Mouse (Mus musculus) forebrain, embryonic 14.5 days (tissue): ENCODE measurements around the gene Rai1. TPM values are rescaled to one million over a fixed set of nuclear protein-coding genes. Genes with fewer than 3 reads are reported as not detected.

ENCODE experiments used
- ATAC-seq: fragments of 200-750 bp; cut with Nextera tagmentation; 2 replicates; pipeline ENCODE4 v1.8.0; 2017; ENCODE audit warnings: mild to moderate bottlenecking, moderate library complexity
- DNase-seq: peaks from one replicate; pipeline ENCODE4 v3.0.0-alpha.2; 2015; ENCODE audit warnings: low spot score
- H3K27ac ChIP-seq: fragments of 300-500 bp; sonication (generic); 2 replicates; pipeline ENCODE4 v1.5.1; 2014; ENCODE audit warnings: low read depth, mild to moderate bottlenecking, control low read depth, low read length, moderate library complexity
- H3K27me3 ChIP-seq: fragments of 300-500 bp; sonication (generic); replicated peaks from 2 replicates; pipeline ENCODE4 v1.6.1; 2014; ENCODE audit warnings: low read length, control low read depth, mixed read lengths; ENCODE audit not compliant: control insufficient read depth, insufficient read depth
- H3K36me3 ChIP-seq: fragments of 300-500 bp; sonication (generic); 2 replicates; pipeline ENCODE4 v1.6.1; 2014; ENCODE audit warnings: low read length, control low read depth; ENCODE audit not compliant: control insufficient read depth, insufficient read depth
- H3K4me1 ChIP-seq: fragments of 300-500 bp; sonication (generic); 2 replicates; pipeline ENCODE4 v1.6.1; 2014; ENCODE audit warnings: antibody characterized with exemption, low read length, control low read depth; ENCODE audit not compliant: control insufficient read depth, insufficient read depth
- H3K4me2 ChIP-seq: fragments of 300-500 bp; sonication (generic); 2 replicates; pipeline ENCODE4 v1.6.1; 2014; ENCODE audit warnings: mild to moderate bottlenecking, control low read depth, low read length
- H3K4me3 ChIP-seq: fragments of 300-500 bp; sonication (generic); 2 replicates; pipeline ENCODE4 v1.5.1; 2014; ENCODE audit warnings: low read depth, low read length, control low read depth
- H3K9ac ChIP-seq: fragments of 300-500 bp; sonication (generic); 2 replicates; pipeline ENCODE4 v1.6.1; 2014; ENCODE audit warnings: mild to moderate bottlenecking, low read length, control low read depth, moderate library complexity
- H3K9me3 ChIP-seq: fragments of 300-500 bp; sonication (generic); replicated peaks from 2 replicates; pipeline ENCODE4 v1.6.1; 2016; ENCODE audit warnings: low read length, control low read depth, mixed read lengths; ENCODE audit not compliant: control insufficient read depth
- WGBS: fragments of 180-500 bp; shearing (Covaris S2); extraction: QIAGEN DNeasy Blood & Tissue Kit; methylation state at CpG from one replicate; pipeline ENCODE4 v1.1.7; 2014; 5-methylcytosine and 5-hydroxymethylcytosine counted together
- microRNA-seq: library from miRNA; unstranded; fragments of <30 nt; microRNA quantifications from one replicate; pipeline ENCODE4, GENCODE M21; 2016
- polyA plus RNA-seq: library from polyadenylated mRNA; unstranded; fragments of >200 nt; fragmentation: Nextera tagmentation; extraction: Ambion mirVana; gene quantifications from 2 replicates; pipeline ENCODE4 v1.2.1, GENCODE M21; 2014

Rai1 gene
- polyA plus RNA-seq, 1 experiment from 2014 or later, result 26.4 TPM

DNA sequence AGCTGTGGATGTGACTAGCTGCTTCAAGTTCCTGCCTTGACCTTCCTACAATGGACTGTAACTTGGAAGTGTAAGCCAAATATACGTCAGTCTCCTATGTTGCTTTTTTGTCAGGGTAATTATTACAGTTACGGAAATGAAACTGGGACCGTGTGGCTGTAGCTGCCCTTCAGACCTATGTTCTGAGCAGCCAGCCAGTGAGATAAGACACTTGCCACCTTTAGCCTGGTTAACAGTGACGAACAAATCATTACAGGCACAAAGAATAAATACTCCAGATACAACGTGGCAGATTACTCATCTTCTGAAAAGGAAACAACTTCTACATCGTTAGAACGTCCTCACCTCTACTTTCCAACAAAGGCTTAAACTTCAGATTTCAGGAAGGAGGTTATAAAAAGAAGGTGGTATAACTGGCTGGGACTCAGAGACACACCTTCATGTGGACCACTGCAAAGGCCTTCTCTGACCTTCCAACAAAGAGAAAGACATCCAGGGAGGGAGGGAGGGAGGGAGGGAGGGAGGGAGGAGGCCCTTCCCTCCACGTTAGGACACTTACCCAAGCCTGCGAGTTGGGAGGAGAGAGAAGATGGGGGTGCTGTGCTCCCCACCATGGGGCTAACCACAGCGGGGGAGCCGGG, 139.8 kb downstream of the Rai1 start:
- H3K9ac ChIP-seq, result no peak overlapping the region
- WGBS, result 66% methylated on average over 11 of the region's 11 CpGs
- no peaks in the 10 kb centered on the region for H3K9me3 ChIP-seq
- no peak overlapping the region for H3K27ac ChIP-seq
- no peak for DNase-seq
- no peak overlapping the region for H3K4me2 ChIP-seq
- H3K4me1 ChIP-seq, result 0 out of 2 replicates have a peak, but pooled peaks cover 2% of the 10 kb centered on the region
- no peaks in the 10 kb centered on the region for H3K27me3 ChIP-seq
- H3K36me3 ChIP-seq, result peaks cover 18% of the 10 kb centered on the region
- H3K4me3 ChIP-seq, result no peak overlapping the region
- no peak for ATAC-seq

DNA sequence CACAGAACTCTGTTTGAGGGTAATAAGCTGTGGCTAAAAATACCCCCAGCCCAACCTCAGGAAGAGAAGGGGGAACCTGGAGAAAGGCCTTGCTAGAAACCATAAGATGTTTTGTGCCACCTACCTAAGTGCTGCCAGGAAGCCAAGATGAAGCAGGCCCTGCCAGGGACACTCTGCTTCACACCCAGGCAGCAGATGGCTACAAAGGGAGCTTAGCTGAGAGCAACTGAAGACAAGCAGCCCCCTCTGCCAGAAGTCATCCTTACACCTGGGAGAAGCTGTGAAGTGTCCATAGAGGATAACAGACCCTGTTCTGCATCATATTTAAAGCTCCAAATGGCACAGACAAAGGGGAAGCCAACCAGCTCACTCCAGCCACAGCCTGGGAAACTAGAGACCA, 141.3 kb downstream of the Rai1 start:
- Histone ChIP-seq H3K4me2 (no peak overlapping the region), H3K4me3 (no peak overlapping the region), H3K27me3 (no peaks in the 10 kb centered on the region), H3K36me3 (peaks cover 15% of the 10 kb centered on the region), H3K9me3 (no peaks in the 10 kb centered on the region), H3K27ac (peak overlapping the region; percentile 60; the same call in 1 of the 2 replicates), H3K4me1 (0 out of 2 replicates have a peak, but pooled peaks cover 2% of the 10 kb centered on the region), H3K9ac (no peak overlapping the region)
- DNase-seq (peak; percentile 29), ATAC-seq (no peak)

DNA sequence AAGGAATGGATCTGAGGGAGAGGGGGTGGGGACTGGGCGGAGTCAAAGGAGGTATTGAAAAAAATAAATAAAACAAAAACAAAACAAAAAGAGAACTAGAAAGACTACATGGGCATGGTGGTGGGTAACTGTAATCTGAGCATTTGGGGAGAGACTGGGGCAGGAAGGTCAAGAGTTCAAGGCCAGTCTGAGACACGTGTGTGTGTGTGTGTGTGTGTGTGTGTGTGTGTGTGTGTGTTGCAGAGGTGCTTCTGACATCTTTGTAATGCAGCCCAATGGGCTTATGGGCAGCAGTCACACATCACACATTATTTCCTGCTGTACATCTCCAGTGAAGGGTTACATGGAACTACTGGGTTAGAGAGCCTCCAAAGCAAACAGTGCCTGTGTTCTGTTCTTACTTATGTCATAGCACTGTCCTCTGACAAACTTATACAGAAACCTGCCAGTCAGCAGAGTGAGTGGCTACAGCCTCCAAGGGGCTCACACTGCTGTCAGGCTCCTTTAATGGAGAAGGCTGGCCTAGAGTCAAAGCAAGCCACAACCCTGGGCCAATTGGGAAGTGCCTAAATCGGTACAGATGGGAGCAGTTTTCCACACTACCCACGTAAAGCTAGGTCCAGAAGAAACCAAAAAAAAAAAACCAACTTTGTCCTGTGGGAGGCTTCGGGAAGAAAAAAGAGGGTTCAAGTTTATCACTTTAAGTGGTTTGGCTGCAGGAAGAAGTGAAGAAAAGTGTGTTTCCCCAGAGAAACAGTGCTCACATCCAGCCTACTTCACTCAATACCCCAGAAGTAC, 143.1 kb downstream of the Rai1 start:
- Histone ChIP-seq H3K9me3 (no peaks in the 10 kb centered on the region), H3K36me3 (peaks cover 11% of the 10 kb centered on the region; the same call in 1 of the 2 replicates), H3K27ac (peak overlapping the region; percentile 76), H3K27me3 (no peaks in the 10 kb centered on the region), H3K4me2 (no peak overlapping the region), H3K4me3 (no peak overlapping the region), H3K4me1 (0 out of 2 replicates have a peak, but pooled peaks cover 2% of the 10 kb centered on the region), H3K9ac (no peak overlapping the region)
- ATAC-seq (no peak), DNase-seq (no peak)
- 63% methylated on average over 5 of the region's 5 CpGs for WGBS

Small RNA genes within 50 kb of the gene (microRNA-seq; reads per million reads assigned to microRNA genes)
- gene Mir6921, result not detected
- gene Mir6922, result not detected

Other genes with a start within 250 kb of the Rai1 start
- 35.7 and 35.9 TPM in 2 replicates for gene Med9, start 156.8 kb upstream of the Rai1 start, polyA plus RNA-seq
- 0.66 and 0.75 TPM in 2 replicates for gene Rasd1, start 140.1 kb upstream of the Rai1 start, polyA plus RNA-seq
- 7.3 and 9.4 TPM in 2 replicates for gene Pemt, start 58.5 kb upstream of the Rai1 start, polyA plus RNA-seq
- 42.6 and 44.3 TPM in 2 replicates for gene Srebf1, start 117.6 kb downstream of the Rai1 start, polyA plus RNA-seq
- 23.0 and 31.6 TPM in 2 replicates for gene Tom1l2, start 247.9 kb downstream of the Rai1 start, polyA plus RNA-seq
- 5.9 and 7.0 TPM in 2 replicates for gene Drc3, start 248.3 kb downstream of the Rai1 start, polyA plus RNA-seq